Mouse (Mus musculus): ENCODE data around the gene Rarres2.

GRCm38 (mm10) chr6:48545251-48545650 is 27.3 kb downstream of the Rarres2 start:
- TF ChIP-seq EP300 (IDR thresholded peaks at IDR 0.05; ENCODE audit: low read depth in 1 of 2, low read length in 2 of 2) (no peak), CTCF (IDR thresholded peaks at IDR 0.05 in 2 of 3, conservative IDR thresholded peaks at IDR 0.05 in 1 of 3; ENCODE audit: control insufficient read depth in 1 of 3, insufficient read depth in 1 of 3, low read depth in 2 of 3, low read length in 3 of 3, poor library complexity in 1 of 3, severe bottlenecking in 1 of 3) (no peak), POLR2A (IDR thresholded peaks at IDR 0.05; ENCODE audit: control insufficient read depth in 1 of 2, insufficient read depth in 1 of 2, low read depth in 1 of 2, low read length in 2 of 2, poor library complexity in 1 of 2) (no peak)
